Mouse (Mus musculus) lung, embryonic 14.5 days (tissue): Measurements from ENCODE around the gene Sctr. TPM values are rescaled to one million over a fixed set of nuclear protein-coding genes. Genes with fewer than 3 reads are reported as not detected.

Experiments used
- ATAC-seq: fragments of 200-750 bp; cut with Nextera tagmentation; 2 replicates; pipeline ENCODE4 v1.8.0; 2017; ENCODE audit warnings: mild to moderate bottlenecking, moderate TSS enrichment, moderate library complexity; ENCODE audit not compliant: insufficient read depth
- DNase-seq: peaks from one replicate; pipeline ENCODE4 v3.0.0-alpha.2; 2015
- H3K27ac ChIP-seq: fragments of 300-500 bp; sonication (generic); 2 replicates; pipeline ENCODE4 v1.5.1; 2014; ENCODE audit warnings: low read depth, mild to moderate bottlenecking, moderate library complexity
- H3K27me3 ChIP-seq: fragments of 300-500 bp; sonication (generic); 2 replicates; pipeline ENCODE4 v1.6.1; 2014; ENCODE audit warnings: low read length, control low read depth; ENCODE audit not compliant: insufficient read depth
- H3K36me3 ChIP-seq: fragments of 300-500 bp; sonication (generic); 2 replicates; pipeline ENCODE4 v1.6.1; 2014; ENCODE audit warnings: control low read depth; ENCODE audit not compliant: insufficient read depth
- H3K4me1 ChIP-seq: fragments of 300-500 bp; sonication (generic); 2 replicates; pipeline ENCODE4 v1.6.1; 2014; ENCODE audit warnings: antibody characterized with exemption, control low read depth; ENCODE audit not compliant: insufficient read depth
- H3K4me2 ChIP-seq: fragments of 300-500 bp; sonication (generic); 2 replicates; pipeline ENCODE4 v1.6.1; 2014; ENCODE audit warnings: mild to moderate bottlenecking
- H3K4me3 ChIP-seq: fragments of 300-500 bp; sonication (generic); 2 replicates; pipeline ENCODE4 v1.5.1; 2014; ENCODE audit warnings: low read depth, low read length
- H3K9ac ChIP-seq: fragments of 300-500 bp; sonication (generic); 2 replicates; pipeline ENCODE4 v1.6.1; 2014
- H3K9me3 ChIP-seq: fragments of 300-500 bp; sonication (generic); 2 replicates; pipeline ENCODE4 v1.6.1; 2016; ENCODE audit warnings: low read depth, low read length, control low read depth
- CTCF ChIP-seq: IDR thresholded peaks from 2 replicates; pipeline ENCODE4 v1.5.1; 2016; ENCODE audit warnings: antibody characterized with exemption, low read depth
- WGBS: fragments of 180-500 bp; shearing (Covaris S2); extraction: QIAGEN DNeasy Blood & Tissue Kit; methylation state at CpG from one replicate; pipeline ENCODE4 v1.1.7; 2014; 5-methylcytosine and 5-hydroxymethylcytosine counted together
- polyA plus RNA-seq: library from polyadenylated mRNA; unstranded; fragments of >200 nt; fragmentation: Nextera tagmentation; extraction: Ambion mirVana; gene quantifications from 2 replicates; pipeline ENCODE4 v1.2.1, GENCODE M21; 2014

Gene Sctr
- polyA plus RNA-seq, 1 experiment from 2014 or later: 0.29 TPM

DNA sequence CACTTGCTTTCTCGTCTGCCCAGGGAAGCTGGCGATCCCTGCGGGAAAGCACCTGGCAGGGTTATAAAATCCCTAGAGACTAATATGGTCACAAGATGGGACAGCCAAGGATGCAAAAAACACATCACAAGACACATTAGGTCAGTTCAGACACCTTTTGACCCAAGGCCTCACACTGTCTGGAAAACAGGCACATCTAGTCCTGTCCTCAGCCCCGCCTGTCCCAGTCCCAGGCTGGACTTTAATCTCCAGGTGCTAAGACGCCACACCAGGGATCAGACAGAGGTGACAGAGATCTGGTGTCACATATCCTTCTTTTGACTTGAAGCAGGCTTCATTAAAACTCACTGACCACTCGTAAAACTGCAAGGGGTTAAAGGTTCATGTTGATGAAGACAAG is 63.5 kb downstream of the Sctr start:
- no peak overlapping the region for H3K4me3 ChIP-seq
- ATAC-seq: no peak
- H3K4me1 ChIP-seq: peaks cover 4% of the 10 kb centered on the region
- no peaks in the 10 kb centered on the region for H3K36me3 ChIP-seq
- no peak overlapping the region for H3K9ac ChIP-seq
- WGBS: 60% methylated on average over 6 of the region's 6 CpGs
- no peak overlapping the region for H3K4me2 ChIP-seq
- DNase-seq: no peak
- no peak overlapping the region for H3K27ac ChIP-seq
- no peaks in the 10 kb centered on the region for H3K27me3 ChIP-seq
- no peaks in the 10 kb centered on the region for H3K9me3 ChIP-seq
- no peak for TF ChIP-seq CTCF

DNA sequence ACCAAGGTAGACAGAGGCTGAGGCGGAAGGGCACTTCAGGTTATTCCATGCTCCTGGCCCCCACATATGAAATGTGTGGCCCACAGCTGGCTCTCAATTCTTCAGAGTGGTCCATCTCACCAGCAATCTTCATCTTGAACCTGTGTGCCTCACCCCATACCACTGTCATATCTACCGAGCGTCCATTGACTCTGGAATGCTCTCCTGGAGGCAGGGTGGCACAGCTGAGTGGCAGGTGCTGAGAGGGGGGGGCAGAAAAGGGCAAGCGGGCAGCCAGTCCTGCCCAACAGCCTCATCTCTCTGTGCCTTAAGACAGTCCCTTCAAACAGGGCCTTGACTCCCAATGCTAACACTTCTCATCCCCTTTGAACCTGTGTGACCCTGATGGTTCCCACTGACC is 64.4 kb downstream of the Sctr start:
- Histone ChIP-seq H3K4me2 (no peak overlapping the region), H3K27me3 (no peaks in the 10 kb centered on the region), H3K4me3 (no peak overlapping the region), H3K4me1 (peaks cover 4% of the 10 kb centered on the region), H3K9me3 (no peaks in the 10 kb centered on the region), H3K27ac (no peak overlapping the region), H3K9ac (no peak overlapping the region), H3K36me3 (no peaks in the 10 kb centered on the region)
- no peak for ATAC-seq
- DNase-seq: no peak
- WGBS: 83% methylated on average over 4 of the region's 4 CpGs
- TF ChIP-seq CTCF: no peak

DNA sequence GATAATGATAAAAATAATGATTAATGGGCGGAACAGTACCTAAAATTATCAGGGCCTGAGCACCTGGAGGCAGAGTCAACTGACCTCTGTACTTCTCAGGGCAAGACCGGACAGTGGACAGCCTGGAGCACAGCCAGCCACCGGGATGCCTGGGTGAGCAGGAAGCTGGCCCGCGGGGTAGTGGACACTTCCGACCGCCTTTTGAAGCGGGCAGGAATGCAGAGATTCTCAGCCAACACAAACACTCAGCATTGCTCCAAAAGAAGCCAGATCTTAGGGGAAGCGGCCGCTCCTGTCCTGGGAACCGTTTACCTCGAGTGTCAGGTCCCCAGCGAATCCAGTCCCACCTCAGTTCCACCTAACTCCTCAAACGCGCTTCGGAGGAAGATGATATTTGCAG is 66.2 kb downstream of the Sctr start:
- WGBS: 5% methylated on average over 16 of the region's 16 CpGs
- H3K4me2 ChIP-seq: peak overlapping the region; percentile 84
- H3K4me1 ChIP-seq: peaks cover 4% of the 10 kb centered on the region
- no peaks in the 10 kb centered on the region for H3K36me3 ChIP-seq
- no peak overlapping the region for H3K27ac ChIP-seq
- DNase-seq (peak; percentile 63), ATAC-seq (no peak)
- H3K27me3 ChIP-seq: no peaks in the 10 kb centered on the region
- H3K9ac ChIP-seq: peak overlapping the region; percentile 20; the same call in 1 of the 2 replicates
- TF ChIP-seq CTCF: no peak
- H3K9me3 ChIP-seq: no peaks in the 10 kb centered on the region
- H3K4me3 ChIP-seq: peak overlapping the region; percentile 37

DNA sequence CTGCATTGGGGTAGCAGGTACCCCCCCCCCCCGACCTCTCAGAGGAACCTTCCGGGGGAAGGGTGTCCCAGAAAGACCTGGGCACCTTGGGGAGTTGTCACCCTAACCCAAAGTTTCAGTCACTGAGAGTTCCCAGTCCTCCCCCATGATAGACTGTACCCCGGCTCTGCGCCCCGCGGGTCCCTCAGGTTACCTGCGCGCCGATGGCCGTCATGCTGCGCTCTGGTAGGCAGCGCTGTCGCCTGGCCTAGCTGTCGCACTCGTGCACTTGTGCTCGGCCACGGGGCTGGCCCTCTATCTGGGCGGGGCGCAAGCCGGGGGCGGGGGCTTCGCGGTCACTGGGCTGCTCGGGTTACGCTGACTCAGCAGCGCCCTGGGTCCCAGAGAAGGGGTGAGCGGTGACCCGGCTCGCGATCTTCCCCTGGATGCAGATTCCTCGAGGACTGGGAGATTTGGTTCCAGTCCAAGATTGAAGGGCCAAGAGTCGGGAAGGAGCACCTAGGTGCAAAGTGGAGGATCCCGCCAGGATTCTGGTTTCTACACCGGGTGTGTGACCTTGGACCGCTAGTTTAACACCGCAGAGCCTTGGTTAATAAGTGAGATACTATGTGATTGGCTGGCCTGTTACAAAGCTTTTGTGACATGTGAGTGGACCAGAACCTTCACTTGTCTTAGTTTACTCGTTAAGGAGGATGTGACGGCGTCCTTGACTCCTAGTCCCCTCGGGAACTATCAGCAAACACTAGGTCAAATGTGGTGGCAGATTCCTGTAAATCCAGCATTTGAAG is 67.0 kb downstream of the Sctr start, which contains the start of gene Tmem37:
Tmem37 (minus strand) TSS at position 556 of the 788 bp plus-strand sequence.
- peak; percentile 82 for ATAC-seq
- Histone ChIP-seq H3K27ac (no peak within 1 kb of the TSS), H3K4me2 (peak within 1 kb of the TSS; percentile 84), H3K4me3 (peak within 1 kb of the TSS; percentile 37), H3K4me1 (peaks cover 4% of the 10 kb centered on the region), H3K36me3 (no peaks in the 10 kb centered on the region), H3K9ac (peak within 1 kb of the TSS; percentile 33; the same call in 1 of the 2 replicates), H3K9me3 (no peaks in the 10 kb centered on the region), H3K27me3 (no peaks in the 10 kb centered on the region)
- DNase-seq: peak; percentile 79
- no peak for TF ChIP-seq CTCF
- 2% methylated on average over 40 of the region's 40 CpGs for WGBS

DNA sequence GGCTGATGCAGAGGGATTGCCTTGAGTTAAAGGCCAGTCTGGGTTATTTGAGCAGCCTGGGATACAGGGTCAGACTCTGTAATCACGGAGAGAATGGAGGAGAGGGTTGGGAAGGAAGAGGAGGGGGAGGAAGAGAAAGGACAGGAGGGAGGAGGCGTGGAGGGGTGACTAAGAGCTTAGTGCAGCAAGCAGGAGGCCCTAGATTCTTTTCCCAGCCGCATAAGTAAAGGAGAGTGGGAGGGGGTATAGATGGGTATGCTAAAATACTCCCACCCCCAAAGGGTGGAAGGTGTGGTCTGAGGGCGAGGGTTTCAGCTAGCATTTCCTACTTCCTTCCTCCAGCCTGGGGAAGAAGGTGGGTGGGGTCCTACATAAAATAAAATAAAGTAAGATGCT is 67.6 kb downstream of the Sctr start:
- Histone ChIP-seq H3K4me2 (peak overlapping the region; percentile 84), H3K36me3 (no peaks in the 10 kb centered on the region), H3K4me3 (peak overlapping the region; percentile 37), H3K27ac (no peak overlapping the region), H3K9me3 (no peaks in the 10 kb centered on the region), H3K27me3 (no peaks in the 10 kb centered on the region), H3K9ac (no peak overlapping the region), H3K4me1 (peaks cover 4% of the 10 kb centered on the region)
- ATAC-seq: no peak
- WGBS: 28% methylated on average over 4 of the region's 4 CpGs
- no peak for DNase-seq
- TF ChIP-seq CTCF: no peak

DNA sequence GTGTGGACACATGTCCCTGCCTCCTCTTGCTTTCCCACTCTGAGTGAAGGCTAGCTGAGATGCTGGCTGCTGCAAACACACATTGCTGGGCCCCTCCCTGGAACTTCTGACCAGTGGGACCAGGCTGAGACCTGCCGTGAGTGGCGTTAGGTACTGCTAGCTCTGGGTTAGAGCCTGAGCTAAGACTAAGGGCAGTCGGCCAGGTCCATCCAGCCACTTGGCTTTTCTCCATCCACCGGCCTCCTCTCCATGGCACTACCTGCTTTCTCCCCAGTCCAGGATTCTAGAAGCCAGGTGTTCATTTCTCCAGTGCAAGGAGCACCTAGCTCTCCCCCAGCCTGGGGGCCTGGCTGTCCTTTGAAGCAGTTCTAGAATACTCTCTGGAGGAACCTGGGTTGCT is 68.2 kb downstream of the Sctr start:
- 71% methylated on average over 4 of the region's 4 CpGs for WGBS
- Histone ChIP-seq H3K4me1 (peaks cover 4% of the 10 kb centered on the region), H3K4me3 (no peak overlapping the region), H3K9ac (no peak overlapping the region), H3K4me2 (no peak overlapping the region), H3K27ac (no peak overlapping the region), H3K9me3 (no peaks in the 10 kb centered on the region), H3K27me3 (no peaks in the 10 kb centered on the region), H3K36me3 (no peaks in the 10 kb centered on the region)
- DNase-seq: no peak
- no peak for TF ChIP-seq CTCF
- no peak for ATAC-seq

DNA sequence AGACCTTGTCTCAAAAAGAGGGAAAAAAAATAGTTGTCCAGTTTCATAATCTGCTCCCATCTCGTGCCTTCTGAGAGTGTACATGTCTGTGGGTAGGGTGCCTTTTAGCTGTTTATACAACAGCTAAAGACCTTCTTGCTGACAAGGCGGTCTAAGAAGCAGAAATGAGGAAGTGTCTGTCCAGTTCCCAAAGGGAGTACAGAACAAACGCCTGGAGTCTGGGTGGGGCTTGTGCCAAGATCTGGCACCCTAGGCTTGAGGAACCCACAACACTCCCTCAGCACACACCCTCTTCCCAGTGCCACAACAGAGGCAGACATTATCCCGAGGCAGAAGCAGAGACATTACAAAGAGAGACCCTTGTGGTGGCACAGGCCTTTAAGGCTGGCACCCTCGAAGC is 68.8 kb downstream of the Sctr start:
- no peaks in the 10 kb centered on the region for H3K27me3 ChIP-seq
- 60% methylated on average over 5 of the region's 5 CpGs for WGBS
- H3K27ac ChIP-seq: no peak overlapping the region
- H3K36me3 ChIP-seq: no peaks in the 10 kb centered on the region
- no peak for TF ChIP-seq CTCF
- no peak overlapping the region for H3K4me2 ChIP-seq
- no peak overlapping the region for H3K4me3 ChIP-seq
- H3K9me3 ChIP-seq: no peaks in the 10 kb centered on the region
- H3K9ac ChIP-seq: no peak overlapping the region
- ATAC-seq (no peak), DNase-seq (no peak)
- peaks cover 4% of the 10 kb centered on the region for H3K4me1 ChIP-seq
